Mouse (Mus musculus): ENCODE measurements at regions not wholly inside any gene's neighbourhood (a gene's known extent, or its start where the extent isn't known, plus 50 kb on each side); places are given as distances from the start of the nearest gene placed in this dataset.
"Not testable (repeated sequence)": the region's sequence is repeated elsewhere in the genome, so short reads cannot be mapped to it uniquely, and the experiment has no call there.

DNA sequence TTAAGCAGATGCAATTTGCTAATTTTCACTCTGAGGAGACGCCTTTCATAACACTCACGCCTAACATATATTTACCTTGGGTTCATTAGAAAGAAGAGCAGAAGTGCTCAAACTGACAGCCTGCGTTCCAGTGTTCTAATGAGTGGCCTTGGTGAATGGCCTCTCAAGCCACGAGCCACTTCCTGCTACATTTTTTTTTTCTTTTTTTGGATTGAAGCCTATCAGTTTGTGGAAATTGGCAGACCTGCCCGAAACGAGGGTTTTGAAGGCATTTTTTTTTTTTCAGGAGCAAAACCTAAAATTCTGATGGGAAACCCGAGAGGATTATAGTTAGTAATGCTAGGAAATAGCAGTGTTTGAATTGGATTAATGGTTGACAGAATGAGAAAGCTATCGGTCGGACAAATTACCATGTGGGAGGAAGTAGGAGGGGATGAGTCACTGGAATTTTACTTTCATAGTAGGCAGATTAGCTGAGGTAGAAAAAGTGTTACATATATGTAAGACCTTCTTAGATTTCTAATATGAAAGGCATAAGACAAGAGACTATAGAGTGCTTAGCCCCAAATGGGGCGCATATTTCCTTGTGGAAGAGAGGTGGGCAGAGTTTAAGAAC, 113.7 kb upstream of the Cwc22 start:
- no peak for DNase-seq

DNA sequence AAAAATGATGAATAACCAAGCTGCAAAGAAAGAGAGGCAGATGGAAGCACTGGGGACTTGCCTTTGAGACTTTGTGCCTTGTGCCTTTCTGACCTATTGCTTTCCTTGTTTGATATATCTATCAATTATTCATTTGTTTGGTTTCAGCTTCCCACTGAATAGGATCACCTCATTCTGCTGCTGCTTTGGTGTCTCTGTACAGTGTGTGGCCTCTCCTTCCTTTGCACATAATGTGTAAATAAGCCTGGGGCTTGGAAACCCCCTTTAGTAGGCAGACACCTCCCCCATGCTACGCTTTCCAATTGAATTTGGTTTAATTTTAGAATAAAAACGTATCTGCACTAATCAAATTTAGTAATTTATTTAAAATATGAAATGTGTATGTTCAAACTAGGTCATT, 112.8 kb upstream of the Cwc22 start:
- DNase-seq: no peak

DNA sequence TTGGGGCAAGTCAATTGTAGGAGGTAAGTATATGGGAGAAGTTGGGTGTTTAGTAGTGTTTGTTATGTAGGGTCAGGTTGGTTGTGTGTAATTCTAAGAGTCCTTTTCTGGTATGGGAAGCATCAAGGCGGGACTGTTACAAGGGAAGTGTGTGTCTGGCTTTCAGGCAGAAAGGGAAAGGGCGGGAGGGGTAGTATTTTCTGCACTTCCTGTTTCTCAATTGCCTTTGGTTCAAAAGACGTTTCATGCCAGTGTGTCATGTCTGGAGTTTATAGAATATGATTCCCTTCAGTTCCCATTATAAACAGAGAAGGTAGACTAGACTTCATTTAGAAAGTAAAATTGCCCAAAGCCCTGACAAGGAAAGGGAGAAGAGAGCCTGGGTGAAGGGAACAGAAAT, 107.7 kb upstream of the Cwc22 start:
- no peak for DNase-seq

DNA sequence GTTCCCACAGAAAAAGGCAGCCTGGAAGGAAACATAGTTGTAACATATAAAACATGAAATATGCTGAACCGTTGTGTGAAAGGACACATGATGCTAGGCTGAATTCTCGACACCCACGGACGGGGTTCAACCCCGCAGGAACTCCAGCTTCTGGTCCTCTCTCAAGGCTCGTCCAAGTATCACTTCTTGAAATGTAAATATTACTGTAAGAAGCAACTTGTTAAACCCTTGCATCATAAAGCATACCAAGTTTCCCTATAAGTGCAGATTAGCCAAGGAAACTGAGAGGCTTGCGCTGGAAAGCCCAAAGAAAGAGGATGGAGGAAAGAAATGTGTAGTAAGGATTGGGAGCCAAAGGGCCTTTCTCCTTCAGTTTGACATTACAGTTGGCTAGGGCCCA, 104.4 kb upstream of the Cwc22 start:
- no peak for DNase-seq

DNA sequence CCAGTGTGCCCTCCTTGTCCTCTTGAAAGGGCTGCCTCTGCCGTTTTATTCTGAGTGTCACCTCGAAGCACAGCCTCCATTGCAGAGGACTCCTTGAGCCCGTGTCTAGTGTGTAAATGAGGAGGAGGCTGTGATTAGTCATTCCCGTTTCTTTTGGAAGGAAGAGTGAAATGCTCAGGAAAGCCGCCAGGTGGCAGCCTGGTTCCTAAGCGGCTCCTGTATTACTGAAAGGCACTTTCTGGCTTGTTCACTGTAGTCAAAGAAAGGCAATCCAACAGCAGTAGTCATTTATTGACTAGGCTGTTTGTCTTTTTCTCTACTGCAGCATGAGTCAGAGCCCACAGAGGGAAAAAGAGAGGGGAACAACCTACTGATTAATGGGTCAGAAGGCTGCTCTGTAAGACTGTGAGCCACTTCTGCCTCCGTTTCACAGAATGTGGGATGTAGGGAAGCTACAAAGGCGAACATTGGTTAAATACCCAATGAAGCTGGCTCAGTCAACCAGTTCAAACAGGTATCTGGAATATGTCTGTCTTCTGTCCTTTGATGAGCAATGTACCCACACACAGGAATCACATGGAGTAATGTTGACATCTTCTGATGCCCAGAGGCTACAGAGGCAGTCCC, 103.2 kb upstream of the Cwc22 start:
- peak; percentile 88 for DNase-seq

DNA sequence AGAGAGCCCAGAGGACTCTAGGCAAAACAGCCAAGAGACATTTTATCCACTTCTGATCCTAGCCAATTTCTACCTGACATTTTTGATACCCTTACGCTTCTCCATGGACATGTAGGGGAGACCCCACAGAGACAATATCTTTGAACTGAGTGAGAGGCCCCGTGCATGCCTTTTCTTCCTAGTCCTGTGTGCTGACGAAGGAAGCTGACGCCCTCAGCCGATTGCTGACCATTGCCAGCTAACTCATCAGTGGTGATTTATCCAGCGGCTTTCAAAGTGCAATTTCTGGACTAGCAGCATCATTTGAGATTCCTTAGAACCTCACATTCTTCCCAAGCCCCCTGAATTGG, 102.5 kb upstream of the Cwc22 start:
- DNase-seq: peak; percentile 13

DNA sequence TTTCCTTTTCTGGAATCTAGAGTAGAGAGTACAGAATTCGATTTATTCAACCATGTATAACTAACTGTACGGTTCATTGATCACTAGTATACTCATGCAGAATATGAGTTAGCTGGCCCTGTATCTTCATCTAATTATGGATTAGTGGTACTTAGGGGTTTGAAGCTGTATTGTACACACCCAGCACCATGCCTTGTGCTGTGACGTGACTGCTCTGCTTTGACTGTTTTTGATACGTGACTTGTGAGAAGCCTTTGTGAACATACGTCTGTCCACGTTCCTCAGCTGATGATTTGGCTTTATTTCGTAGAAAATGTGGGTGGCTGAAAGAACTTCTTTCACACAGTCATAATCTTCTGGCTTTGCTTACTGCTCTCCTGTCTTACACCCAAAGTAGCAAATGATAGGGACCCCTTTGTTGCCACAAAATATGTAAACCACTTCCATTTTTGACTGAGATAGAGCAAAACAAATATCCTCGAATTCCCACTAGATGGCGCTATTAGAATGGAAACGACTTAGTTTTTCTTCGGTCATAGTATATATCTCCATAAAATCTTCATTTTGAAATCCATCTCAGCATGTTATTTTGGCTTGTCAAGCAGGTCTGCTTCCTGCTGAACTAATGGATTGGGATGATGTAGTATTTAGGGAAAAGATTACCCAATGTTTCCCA, 102.0 kb upstream of the Cwc22 start:
- DNase-seq: no peak

DNA sequence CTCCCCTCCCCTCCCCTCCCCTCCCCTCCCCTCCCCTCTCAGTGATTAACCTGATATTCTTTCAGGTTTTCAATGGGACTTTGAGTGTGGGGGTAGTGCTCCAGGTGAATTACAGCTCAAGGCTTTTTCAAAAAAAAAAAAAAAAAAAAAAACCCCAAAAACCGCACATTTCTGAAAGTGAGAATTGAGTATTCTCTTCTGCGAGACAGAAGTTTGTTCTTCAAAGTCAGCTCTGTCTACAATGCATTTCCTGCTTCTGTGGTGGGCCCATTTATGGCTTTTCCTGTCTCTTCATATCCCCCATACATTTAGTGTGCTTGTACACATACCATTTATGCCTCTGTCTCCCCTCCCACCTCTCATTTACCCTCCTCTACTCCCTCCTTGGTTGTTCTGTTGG, 81.1 kb upstream of the Cwc22 start:
- DNase-seq: no peak

DNA sequence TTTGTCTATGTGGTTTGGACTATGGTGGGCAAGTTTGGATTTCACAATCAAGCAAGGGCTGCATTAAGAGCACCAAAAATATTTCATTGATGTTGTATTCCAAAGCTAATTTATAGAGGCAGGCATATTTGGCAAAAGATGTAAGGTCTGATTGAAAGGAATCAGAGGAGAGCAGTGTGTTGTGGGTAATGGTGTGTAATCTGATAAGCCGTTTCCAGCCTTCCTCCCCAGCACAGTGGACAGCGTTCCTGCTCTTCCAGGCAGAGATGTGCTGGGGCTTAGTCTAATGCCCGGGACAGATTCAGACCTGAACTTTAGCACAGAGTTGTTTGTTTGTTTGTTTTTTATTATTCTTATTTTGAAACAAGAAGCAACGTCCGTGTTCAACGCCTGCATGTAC, 80.6 kb upstream of the Cwc22 start:
- no peak for DNase-seq

DNA sequence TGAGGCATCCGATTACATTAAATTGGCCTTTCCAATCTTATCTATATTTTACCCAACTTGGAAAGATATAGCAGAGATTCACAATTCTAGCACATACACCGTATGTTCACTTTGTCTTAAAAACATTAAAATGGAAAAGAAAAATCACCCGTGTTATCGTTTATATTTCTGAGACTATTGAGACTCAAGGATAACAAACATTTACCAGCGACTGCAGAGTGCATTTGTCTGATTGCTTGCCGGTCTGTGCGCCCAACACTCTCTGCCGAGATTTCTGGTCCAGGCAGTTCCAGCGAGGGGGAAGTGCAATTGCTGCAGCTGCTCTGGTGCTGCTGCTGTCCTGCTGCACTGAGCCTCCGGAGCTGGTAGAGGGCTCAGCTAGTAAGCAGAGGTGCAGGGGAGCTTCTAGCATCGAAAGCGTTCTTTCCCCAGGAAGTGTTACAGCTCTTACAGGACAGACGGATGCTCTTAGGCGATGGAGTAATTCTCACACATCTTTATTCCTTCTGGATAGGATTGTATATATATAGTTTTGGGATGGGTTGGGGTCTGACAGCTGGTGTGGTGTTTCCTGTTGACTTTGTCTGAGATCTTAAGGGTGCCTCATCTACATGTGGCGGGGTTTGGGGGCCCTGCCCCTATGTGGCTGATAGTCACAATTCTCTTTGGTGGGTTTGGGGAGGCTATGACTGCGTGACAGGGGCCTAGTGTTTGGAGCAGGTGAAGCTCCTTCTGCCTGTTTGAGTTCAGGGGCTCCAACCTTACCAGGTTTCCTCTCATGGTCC, 79.7 kb upstream of the Cwc22 start:
- DNase-seq: no peak

DNA sequence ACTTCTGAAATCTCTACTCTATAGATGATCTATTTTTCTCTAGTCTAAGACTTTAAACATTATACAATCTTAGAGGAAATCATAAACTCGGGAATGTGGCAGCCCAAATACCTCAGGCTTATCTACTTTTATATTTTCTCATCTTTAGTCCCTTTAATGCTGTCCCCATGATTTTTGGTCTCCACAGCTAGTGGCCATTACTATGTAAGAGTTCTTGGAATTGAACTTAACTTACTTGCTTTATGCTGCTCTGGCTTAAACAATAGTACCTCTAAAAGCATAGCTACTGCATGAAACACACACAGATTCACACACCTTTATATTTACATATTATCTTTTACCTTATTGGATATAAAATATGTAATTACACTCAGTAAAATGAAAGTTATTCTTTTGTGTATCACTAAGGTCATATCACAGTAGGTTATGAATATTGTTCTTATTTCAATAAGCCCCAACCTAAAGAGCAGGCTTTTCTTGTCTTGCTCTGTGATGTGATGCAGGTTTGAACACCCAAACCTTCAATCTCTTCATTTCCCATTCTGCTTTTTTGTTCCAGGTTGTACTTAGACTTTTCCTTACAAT, 78.9 kb upstream of the Cwc22 start:
- no peak for DNase-seq

DNA sequence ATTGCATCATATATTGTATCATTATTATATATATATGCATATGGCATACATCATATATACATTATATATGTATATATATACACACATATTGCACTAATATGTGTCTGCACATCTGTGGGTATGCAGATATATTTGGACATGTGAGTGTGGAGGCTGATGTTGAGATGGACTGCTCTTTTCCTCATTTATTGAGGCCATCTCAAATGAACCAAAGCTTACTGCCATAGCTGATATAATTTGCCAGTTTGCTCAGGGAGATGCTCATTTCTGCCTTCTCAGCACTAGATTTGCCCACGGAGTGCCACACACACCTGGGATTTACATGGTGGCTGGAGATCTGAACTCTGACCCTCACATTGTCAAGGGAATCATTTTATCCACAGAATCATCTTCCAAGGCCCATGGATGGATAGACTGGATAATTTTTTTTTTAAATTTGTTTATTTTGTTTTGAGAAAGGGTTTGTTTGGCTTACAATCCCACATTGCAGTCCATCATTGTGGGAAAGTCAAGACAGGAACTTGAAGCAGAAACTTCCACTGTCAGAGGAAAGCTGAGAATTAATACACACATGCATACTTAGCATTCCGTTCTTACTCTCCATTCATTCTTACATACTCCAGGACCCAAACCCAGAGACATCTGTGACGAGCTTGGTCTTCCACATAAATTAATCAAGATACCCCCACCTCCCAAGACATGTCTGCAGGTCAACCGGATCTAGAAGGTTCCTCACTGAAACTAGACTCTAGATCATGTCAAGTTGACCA, 77.9 kb upstream of the Cwc22 start:
- no peak for DNase-seq

DNA sequence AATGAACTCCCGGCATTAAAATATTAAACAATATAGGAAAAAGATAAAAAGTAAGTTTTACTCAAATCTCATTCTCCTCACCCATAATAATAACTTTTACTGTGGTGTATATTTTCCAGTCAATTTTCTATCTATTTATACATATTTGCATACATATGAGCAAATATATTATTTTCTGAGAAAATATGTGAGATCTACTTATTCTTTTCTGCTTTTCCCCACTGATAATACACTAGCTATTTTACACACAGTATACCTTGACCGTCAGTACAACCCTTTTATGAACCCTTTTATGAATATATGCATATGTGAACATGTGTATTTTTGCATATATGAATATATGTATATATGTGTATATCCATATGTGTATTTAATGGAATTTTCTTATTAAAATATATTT, 77.2 kb upstream of the Cwc22 start:
- no peak for DNase-seq

DNA sequence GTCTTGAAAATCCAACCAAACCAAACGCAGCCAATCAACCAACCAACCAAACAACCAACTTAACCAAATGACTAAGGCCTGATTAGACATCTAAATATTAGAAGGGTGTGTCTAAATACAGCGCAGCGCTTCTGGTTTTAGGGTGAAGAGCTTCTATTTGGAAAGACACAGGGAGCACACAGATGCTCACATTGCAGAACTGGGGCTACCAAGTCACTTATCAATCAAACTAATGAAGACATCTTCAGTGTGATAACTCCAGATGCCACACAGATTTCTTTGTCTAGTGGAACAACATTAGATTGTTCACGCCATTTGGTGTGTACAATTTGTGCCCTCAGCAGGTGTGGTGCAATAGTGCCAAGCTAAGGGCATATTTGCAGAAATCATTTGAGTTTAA, 76.6 kb upstream of the Cwc22 start:
- DNase-seq: no peak

DNA sequence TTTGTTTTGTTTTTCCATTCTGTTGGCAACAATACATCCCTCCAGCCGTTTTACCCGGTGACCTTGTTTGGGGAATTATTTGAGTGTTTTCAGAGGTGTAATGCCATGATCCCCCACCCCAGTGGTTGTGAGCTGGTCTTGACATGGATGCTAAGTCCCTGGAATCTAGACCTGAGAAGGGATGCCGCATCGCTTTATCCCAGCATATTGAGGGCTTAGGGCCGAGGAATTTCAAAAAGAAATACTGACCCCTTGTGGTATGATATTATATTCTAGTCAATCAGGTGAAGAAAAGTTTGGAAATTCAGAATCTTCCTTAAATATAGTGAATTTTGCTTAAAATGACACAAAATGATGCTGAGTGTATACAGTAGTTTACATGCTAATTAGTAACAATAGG, 75.7 kb upstream of the Cwc22 start:
- no peak for DNase-seq

DNA sequence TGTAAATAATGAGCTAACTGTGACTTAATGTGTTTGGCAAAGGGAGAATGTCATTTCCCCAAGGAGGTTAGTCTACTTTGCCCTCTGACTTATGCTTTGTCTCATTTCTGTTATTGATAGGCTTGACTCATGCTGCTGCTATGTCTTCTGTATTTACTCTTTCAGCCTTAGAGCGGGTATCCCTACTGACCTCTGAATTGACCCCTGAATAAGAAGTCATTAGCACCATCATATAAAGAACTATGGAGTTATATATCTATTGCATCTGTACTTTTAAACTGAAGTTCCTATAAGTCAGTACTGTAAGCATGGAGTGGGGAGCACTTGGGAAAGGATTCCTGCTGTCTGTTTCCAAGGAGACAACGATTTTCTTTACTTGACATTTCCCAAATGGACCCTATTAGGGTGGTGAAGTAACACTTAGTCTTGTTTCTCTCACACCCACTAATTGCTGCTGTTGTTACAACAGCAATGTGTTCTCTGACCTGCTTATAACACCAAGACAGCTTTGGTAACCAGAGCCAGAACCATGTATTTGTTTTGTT, 75.3 kb upstream of the Cwc22 start:
- no peak for DNase-seq

DNA sequence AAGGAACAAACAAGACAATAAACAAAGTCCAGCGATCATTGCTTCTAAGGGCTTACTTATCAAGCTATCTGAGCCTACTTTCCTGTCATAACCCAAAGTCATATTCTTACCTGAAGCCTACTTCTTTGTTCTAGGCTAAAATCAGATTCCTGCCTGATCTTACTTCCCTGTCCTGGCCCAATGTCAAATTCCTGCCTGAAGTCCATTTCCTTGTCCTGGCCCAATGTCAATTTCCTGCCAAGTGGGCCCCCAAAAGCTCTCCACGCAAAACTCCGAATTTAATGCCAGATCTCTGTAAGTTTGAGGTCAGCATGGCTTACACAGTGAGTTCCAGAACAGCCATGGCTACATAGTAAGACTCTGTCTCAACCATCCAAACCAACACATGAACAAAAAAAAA, 74.3 kb upstream of the Cwc22 start:
- DNase-seq: no peak

DNA sequence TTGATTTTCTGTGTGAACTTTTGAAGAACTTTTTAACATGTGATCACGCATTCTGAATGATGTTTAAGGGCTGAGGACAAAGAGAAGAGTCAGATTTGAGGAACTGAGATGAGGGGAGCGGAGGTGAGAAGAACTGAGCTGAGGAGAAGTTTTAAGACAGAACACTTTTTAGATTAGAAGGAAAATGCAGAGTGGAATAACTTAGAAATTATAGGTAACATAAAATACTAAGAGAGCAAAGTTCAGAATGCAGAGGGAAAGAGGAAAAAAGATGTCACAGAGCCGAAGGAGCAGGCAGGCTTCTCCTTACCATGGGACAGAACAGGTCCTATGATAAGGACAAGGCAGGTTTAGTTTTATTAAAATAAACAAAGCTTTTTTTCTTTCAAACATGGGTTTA, 73.7 kb upstream of the Cwc22 start:
- DNase-seq: no peak

DNA sequence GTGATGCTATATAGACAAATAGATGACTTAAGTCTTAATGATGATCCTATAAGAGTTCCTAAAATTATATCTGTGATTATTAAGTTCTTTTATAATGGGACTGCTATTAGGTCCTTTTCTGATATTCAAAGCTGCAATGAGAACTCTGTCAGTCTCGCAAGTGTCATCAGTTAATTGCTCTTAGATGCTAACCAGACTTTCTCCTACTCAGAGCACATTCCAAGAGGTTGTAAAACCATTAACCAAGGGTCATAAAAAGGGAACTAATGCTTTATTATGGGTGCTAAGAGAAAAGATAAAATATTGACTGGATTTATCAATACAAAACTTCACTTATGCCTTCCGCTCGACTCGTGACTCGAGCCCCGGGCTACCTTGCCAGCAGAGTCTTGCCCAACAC, 66.3 kb upstream of the Cwc22 start:
- not testable (repeated sequence) for DNase-seq

DNA sequence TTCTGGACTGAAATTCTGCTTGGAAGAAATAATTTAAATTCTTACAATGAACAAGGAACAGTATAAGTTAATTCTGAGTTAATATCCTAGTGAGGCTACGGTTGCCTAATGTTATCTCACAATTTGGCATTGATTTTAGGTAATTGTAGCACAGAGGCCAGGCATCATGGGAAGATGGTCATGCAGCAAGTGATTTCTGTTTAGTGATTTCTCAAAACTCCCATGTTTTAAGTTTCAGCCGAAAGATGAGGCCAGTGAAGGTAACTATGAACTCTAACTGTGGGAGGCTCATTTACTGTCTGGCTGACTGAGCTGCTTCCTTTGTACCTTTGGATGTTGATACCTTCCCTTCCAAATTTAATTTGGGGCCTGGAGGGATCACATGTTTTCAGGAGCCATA, 65.6 kb upstream of the Cwc22 start:
- DNase-seq: no peak

DNA sequence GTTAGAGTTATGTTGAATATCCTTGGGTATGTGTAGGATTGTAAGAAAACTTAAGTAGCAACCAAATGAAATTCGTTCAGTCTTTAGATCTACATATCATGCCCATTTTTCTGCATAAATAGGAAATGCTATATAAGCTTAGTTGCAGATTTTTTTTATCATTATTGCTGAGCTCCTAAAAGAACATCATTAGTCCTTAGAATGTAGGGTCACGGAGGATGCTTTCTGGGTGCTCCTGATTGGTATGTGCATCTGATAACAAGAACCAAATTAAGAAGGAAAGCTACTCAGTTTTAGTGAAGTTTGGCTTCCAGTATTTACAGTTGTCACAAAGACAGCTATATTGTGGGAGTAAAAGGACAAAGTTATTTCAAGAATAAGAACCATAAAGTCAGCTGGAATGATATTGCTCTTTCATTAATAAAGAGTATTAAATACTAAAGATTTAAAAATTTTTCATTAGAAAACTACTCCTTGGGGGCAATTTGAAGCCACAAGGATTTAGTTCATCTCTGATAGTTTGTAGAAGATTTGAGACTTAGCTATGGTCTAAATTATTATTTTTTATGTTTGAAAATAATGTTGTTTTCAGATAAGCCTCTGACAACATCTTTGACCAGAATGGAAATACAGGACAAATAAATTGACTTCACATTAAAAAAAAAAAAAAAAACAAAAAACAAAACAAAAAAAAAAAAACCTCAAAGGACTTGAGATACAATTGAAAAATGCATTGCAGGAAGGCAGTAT, 65.1 kb upstream of the Cwc22 start:
- DNase-seq: no peak

Data from right cerebral cortex, postnatal 4 days (tissue).